Mouse (Mus musculus) A20 (cell line): ENCODE results near the gene Comtd1.

Experiments used
- DNase-seq: peaks from one replicate; pipeline ENCODE4 v3.0.0-alpha.2; 2011; ENCODE audit warnings: low read depth, low spot score

Comtd1 gene

GRCm38 (mm10) chr14:21848166-21849154 lies at the start of gene Comtd1:
Comtd1 (minus strand) TSS chr14:21848977.
- peak; percentile 91 for DNase-seq

- DNase-seq = no peak
These were observed 43.5 kb upstream of the Comtd1 start for GRCm38 (mm10) chr14:21892341-21892659.

- no peak for DNase-seq
These were observed 43.0 kb upstream of the Comtd1 start for GRCm38 (mm10) chr14:21891581-21892340.

- no peak for DNase-seq
These were observed 41.7 kb upstream of the Comtd1 start for GRCm38 (mm10) chr14:21890430-21890829.

GRCm38 (mm10) chr14:21866816-21867215 lies 18.0 kb upstream of the Comtd1 start:
- no peak for DNase-seq

- no peak for DNase-seq
These were observed 17.5 kb upstream of the Comtd1 start for GRCm38 (mm10) chr14:21866291-21866690.

- no peak for DNase-seq
These were observed 8.1 kb upstream of the Comtd1 start for GRCm38 (mm10) chr14:21856886-21857285.

GRCm38 (mm10) chr14:21855961-21856360 lies 7.2 kb upstream of the Comtd1 start:
- no peak for DNase-seq

GRCm38 (mm10) chr14:21854271-21854670 lies 5.5 kb upstream of the Comtd1 start:
- no peak for DNase-seq

GRCm38 (mm10) chr14:21853456-21854109 lies 4.8 kb upstream of the Comtd1 start:
- DNase-seq = peak; percentile 87

- DNase-seq = no peak
These were observed 3.4 kb upstream of the Comtd1 start for GRCm38 (mm10) chr14:21851996-21852791.

- no peak for DNase-seq
These were observed 1.8 kb upstream of the Comtd1 start for GRCm38 (mm10) chr14:21850419-21851127.

GRCm38 (mm10) chr14:21849524-21850418 lies 994 bp upstream of the Comtd1 start:
- DNase-seq = no peak

GRCm38 (mm10) chr14:21847381-21848165 lies 1.2 kb downstream of the Comtd1 start:
- peak; percentile 74 for DNase-seq

- peak; percentile 24 for DNase-seq
These were observed 1.9 kb downstream of the Comtd1 start for GRCm38 (mm10) chr14:21846827-21847380.

- no peak for DNase-seq
These were observed 5.5 kb downstream of the Comtd1 start for GRCm38 (mm10) chr14:21843263-21843662.

- DNase-seq = no peak
These were observed 6.8 kb downstream of the Comtd1 start for GRCm38 (mm10) chr14:21841819-21842592.
